Mouse (Mus musculus): ENCODE results near the gene Kctd5. TPM values are rescaled to one million over a fixed set of nuclear protein-coding genes. Genes with fewer than 3 reads are reported as not detected.
"Not testable (repeated sequence)": the region's sequence is repeated elsewhere in the genome, so short reads cannot be mapped to it uniquely, and the experiment has no call there.

Gene Kctd5
- 84.3 and 87.0 TPM in 2 replicates for polyA plus RNA-seq (2014; fragmentation: Nextera tagmentation; extraction: Ambion mirVana)

DNA sequence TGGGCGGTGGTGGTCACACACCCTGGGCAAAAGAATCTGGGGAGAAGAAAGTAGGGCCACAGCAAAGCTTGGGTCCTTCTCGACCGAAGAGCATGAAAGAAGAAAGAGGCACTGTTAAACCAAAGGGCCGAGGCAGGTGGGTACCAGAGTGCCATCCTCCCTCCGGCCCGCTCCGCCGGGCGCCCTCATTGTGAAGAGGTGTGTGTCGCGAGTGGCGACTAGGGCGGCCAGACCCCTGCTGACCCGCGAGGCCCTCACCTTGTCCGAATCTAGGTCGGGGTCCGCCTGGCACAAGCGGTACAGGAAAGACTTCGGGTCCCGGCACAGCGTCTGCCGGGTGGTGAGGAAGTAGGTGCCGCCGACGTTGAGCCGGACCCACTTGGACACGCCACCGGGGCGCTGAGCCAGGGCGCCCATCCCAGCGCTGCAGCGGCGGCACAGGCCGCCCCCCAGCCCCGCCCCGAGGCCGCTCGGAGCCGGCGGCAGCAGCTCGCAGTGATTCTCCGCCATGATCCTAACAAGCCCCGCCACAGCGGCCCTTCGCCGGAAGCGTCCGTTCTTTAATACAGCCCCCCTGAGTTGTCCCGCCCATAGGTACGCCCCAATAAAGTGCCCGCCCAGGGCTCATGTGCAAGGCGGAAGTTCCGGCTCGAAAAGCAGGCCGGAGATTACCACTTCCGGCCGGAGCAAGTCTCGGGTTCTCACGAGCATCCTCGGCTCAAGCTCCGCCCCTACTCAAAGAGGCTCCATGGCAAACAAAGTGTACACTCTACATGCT is at the start of gene Kctd5:
Gene Kctd5, minus strand, starts transcription at position 567 of the 778 bp plus-strand sequence.
- Histone ChIP-seq H3K9me3 (replicated peaks; ENCODE audit: control insufficient read depth, low read length) (no peaks in the 10 kb centered on the region), H3K27me3 (replicated peaks; ENCODE audit: control insufficient read depth, insufficient read depth, low read length) (no peaks in the 10 kb centered on the region), H3K27ac (ENCODE audit: low read depth, low read length) (peak within 1 kb of the TSS; percentile 68), H3K4me1 (ENCODE audit: control insufficient read depth, insufficient read depth, low read length) (peaks cover 8% of the 10 kb centered on the region), H3K36me3 (ENCODE audit: control insufficient read depth, insufficient read depth, low read length) (peaks cover 27% of the 10 kb centered on the region), H3K9ac (ENCODE audit: low read length) (peak within 1 kb of the TSS; percentile 95), H3K4me3 (ENCODE audit: low read depth, low read length) (peak within 1 kb of the TSS; percentile 95), H3K4me2 (ENCODE audit: low read length) (peak within 1 kb of the TSS; percentile 72)
- under 1% methylated on average over 62 of the region's 62 CpGs for WGBS
- DNase-seq (ENCODE audit: low spot score), result peak; percentile 98
- ATAC-seq, result peak; percentile 99

DNA sequence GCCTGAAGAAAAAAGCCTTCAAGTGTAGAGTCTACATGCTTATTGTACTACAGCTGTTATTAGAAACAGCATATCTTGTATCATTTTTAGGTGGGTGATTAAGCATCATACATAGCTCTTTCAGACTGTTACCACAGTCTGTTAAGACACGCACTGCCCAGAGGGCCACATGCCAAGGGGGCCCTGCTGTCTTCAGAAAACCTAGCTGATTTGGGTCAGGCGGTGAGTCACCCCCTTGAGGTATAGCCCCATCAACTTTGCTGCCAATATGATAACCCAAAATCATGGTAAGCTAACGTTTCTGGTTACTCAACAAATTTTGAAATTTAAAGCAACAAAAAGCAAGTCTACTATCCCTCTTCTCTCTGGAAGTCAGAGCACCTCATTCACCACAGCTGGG is 46.2 kb upstream of the Kctd5 start:
- no peaks in the 10 kb centered on the region for H3K36me3 ChIP-seq (ENCODE audit: control insufficient read depth, insufficient read depth, low read length)
- WGBS, result 85% methylated on average over 3 of the region's 3 CpGs
- ATAC-seq, result no peak
- no peaks in the 10 kb centered on the region for H3K4me1 ChIP-seq (ENCODE audit: control insufficient read depth, insufficient read depth, low read length)
- no peaks in the 10 kb centered on the region for H3K9me3 ChIP-seq (replicated peaks; ENCODE audit: control insufficient read depth, low read length)
- H3K4me3 ChIP-seq (ENCODE audit: low read depth, low read length), result no peak overlapping the region
- no peak overlapping the region for H3K9ac ChIP-seq (ENCODE audit: low read length)
- H3K27me3 ChIP-seq (replicated peaks; ENCODE audit: control insufficient read depth, insufficient read depth, low read length), result no peaks in the 10 kb centered on the region
- no peak for DNase-seq (ENCODE audit: low spot score)
- no peak overlapping the region for H3K27ac ChIP-seq (ENCODE audit: low read depth, low read length)
- no peak overlapping the region for H3K4me2 ChIP-seq (ENCODE audit: low read length)

DNA sequence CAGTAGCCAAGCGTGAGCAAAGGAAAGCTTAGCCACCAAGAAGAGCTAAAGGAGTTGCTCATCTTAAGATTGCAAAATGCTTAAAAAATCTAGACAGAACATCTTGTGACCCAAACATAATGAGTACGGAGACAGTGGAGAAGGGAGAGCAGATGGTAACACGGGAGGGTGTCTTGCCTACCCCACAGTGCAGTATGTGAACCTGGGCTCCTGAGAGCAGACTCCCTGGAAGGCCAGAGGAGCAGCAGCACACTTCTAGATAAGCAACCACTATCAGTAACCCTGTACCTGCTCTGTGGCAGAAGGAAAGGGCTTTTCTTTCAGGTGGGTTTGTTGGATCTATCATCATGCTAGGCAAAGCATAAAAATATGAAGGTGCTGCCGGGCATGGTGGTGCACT is 39.7 kb upstream of the Kctd5 start:
- WGBS, result 80% methylated on average over 4 of the region's 4 CpGs
- H3K9me3 ChIP-seq (replicated peaks; ENCODE audit: control insufficient read depth, low read length), result no peaks in the 10 kb centered on the region
- peaks cover 20% of the 10 kb centered on the region; the same call in 1 of the 2 replicates for H3K36me3 ChIP-seq (ENCODE audit: control insufficient read depth, insufficient read depth, low read length)
- 0 out of 2 replicates have a peak, but pooled peaks cover 4% of the 10 kb centered on the region for H3K4me1 ChIP-seq (ENCODE audit: control insufficient read depth, insufficient read depth, low read length)
- ATAC-seq, result no peak
- no peak overlapping the region for H3K27ac ChIP-seq (ENCODE audit: low read depth, low read length)
- no peaks in the 10 kb centered on the region for H3K27me3 ChIP-seq (replicated peaks; ENCODE audit: control insufficient read depth, insufficient read depth, low read length)
- H3K4me2 ChIP-seq (ENCODE audit: low read length), result no peak overlapping the region
- no peak overlapping the region for H3K4me3 ChIP-seq (ENCODE audit: low read depth, low read length)
- H3K9ac ChIP-seq (ENCODE audit: low read length), result no peak overlapping the region
- DNase-seq (ENCODE audit: low spot score), result no peak

DNA sequence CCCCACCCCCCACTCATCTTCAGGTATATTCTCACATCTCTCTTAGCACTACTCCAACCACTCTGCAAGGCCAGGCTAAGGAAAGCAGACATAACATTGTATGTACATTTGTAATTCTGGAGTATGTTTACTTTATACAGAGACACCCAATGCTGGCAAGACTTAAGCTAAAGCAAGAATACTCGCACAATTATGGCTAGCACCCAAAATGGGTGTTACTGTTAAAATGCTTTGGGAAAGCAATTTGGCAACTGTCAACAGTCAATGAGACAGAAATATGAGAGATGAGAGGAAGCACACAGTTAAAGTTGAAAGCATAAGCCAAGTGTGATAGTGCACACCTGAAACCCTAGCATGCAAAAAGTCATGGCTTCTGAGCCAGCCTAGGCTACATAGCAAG is 38.0 kb upstream of the Kctd5 start:
- Histone ChIP-seq H3K4me1 (ENCODE audit: control insufficient read depth, insufficient read depth, low read length) (0 out of 2 replicates have a peak, but pooled peaks cover 4% of the 10 kb centered on the region), H3K9ac (ENCODE audit: low read length) (no peak overlapping the region), H3K9me3 (replicated peaks; ENCODE audit: control insufficient read depth, low read length) (no peaks in the 10 kb centered on the region), H3K4me2 (ENCODE audit: low read length) (no peak overlapping the region), H3K4me3 (ENCODE audit: low read depth, low read length) (no peak overlapping the region), H3K27ac (ENCODE audit: low read depth, low read length) (no peak overlapping the region), H3K36me3 (ENCODE audit: control insufficient read depth, insufficient read depth, low read length) (peaks cover 26% of the 10 kb centered on the region), H3K27me3 (replicated peaks; ENCODE audit: control insufficient read depth, insufficient read depth, low read length) (no peaks in the 10 kb centered on the region)
- WGBS, result 85% methylated on average over 1 of the region's 1 CpGs
- ATAC-seq (no peak), DNase-seq (ENCODE audit: low spot score) (peak; percentile 56)

DNA sequence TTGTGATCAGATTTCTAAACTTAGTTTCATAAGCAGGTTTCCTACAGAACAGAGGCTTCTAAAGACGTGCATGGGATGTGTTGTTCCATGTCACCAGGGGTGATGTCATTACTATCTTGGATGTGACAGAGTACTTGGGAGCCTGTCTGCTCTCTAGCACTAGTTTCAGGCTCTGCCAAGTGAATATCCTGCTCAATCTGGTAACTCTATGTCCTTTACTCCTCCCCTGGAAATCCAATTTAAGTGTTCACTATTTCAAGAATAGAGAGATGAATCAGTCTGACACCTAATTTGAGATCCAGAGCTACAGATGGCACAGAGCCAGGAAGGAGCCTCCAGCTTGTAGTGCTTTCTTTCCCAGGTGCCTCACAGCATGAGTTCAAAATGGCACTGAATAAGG is 35.6 kb upstream of the Kctd5 start:
- H3K27me3 ChIP-seq (replicated peaks; ENCODE audit: control insufficient read depth, insufficient read depth, low read length), result no peaks in the 10 kb centered on the region
- DNase-seq (ENCODE audit: low spot score), result peak; percentile 28
- no peak for ATAC-seq

DNA sequence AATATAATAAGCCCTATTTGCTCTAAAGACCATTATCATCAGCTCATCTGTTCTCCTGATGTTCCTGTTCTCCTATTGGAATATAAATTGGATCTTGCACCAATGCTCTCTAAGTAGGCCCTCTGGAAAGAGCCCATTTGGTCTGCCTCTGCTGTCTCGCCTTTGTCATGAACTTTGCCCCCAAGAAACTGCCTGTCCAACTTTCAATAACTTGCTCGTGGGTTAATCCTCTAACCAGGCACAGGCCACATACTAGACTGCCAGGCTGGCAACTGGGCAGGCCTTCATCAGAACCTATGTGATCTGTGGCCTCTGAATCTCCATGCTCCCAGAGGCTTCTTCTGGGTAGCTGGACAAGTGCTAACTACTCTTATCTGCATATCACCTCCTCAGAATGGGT is 31.8 kb upstream of the Kctd5 start:
- 86% methylated on average over 2 of the region's 2 CpGs for WGBS
- Histone ChIP-seq H3K4me3 (ENCODE audit: low read depth, low read length) (no peak overlapping the region), H3K9me3 (replicated peaks; ENCODE audit: control insufficient read depth, low read length) (no peaks in the 10 kb centered on the region), H3K4me2 (ENCODE audit: low read length) (no peak overlapping the region), H3K9ac (ENCODE audit: low read length) (no peak overlapping the region), H3K4me1 (ENCODE audit: control insufficient read depth, insufficient read depth, low read length) (no peaks in the 10 kb centered on the region), H3K27me3 (replicated peaks; ENCODE audit: control insufficient read depth, insufficient read depth, low read length) (no peaks in the 10 kb centered on the region), H3K36me3 (ENCODE audit: control insufficient read depth, insufficient read depth, low read length) (peaks cover 47% of the 10 kb centered on the region), H3K27ac (ENCODE audit: low read depth, low read length) (no peak overlapping the region)
- ATAC-seq (no peak), DNase-seq (ENCODE audit: low spot score) (no peak)

More for the DNA sequence above, 35.6 kb upstream of the Kctd5 start:
- H3K36me3 ChIP-seq (ENCODE audit: control insufficient read depth, insufficient read depth, low read length), result peaks cover 41% of the 10 kb centered on the region
- H3K9ac ChIP-seq (ENCODE audit: low read length), result no peak overlapping the region
- no peaks in the 10 kb centered on the region for H3K9me3 ChIP-seq (replicated peaks; ENCODE audit: control insufficient read depth, low read length)
- H3K27ac ChIP-seq (ENCODE audit: low read depth, low read length), result no peak overlapping the region
- WGBS, result 53% methylated on average over 1 of the region's 1 CpGs
- H3K4me1 ChIP-seq (ENCODE audit: control insufficient read depth, insufficient read depth, low read length), result 0 out of 2 replicates have a peak, but pooled peaks cover 4% of the 10 kb centered on the region
- H3K4me3 ChIP-seq (ENCODE audit: low read depth, low read length), result no peak overlapping the region
- H3K4me2 ChIP-seq (ENCODE audit: low read length), result no peak overlapping the region

DNA sequence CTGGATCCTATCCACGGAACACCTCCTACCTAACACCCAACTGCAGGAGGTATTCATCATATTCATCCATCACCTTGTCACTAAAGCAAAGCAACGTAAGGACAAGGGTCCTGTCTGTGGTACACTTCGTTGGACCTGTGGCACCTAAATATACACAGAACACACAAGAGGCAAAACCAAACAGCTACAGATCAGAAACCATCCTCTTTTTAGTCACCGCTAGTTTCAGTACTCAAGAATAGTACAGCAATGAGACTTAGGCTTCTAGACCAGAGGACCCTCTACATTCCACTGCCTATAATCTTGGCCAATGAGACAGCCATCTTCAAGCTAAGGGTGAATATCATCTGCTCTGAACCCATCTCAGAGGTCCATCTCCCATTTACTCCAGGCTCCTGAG is 25.1 kb upstream of the Kctd5 start:
- H3K27ac ChIP-seq (ENCODE audit: low read depth, low read length), result no peak overlapping the region
- H3K4me3 ChIP-seq (ENCODE audit: low read depth, low read length), result no peak overlapping the region
- H3K9me3 ChIP-seq (replicated peaks; ENCODE audit: control insufficient read depth, low read length), result no peaks in the 10 kb centered on the region
- no peak for ATAC-seq
- no peaks in the 10 kb centered on the region for H3K4me1 ChIP-seq (ENCODE audit: control insufficient read depth, insufficient read depth, low read length)
- H3K9ac ChIP-seq (ENCODE audit: low read length), result no peak overlapping the region
- peaks cover 50% of the 10 kb centered on the region for H3K36me3 ChIP-seq (ENCODE audit: control insufficient read depth, insufficient read depth, low read length)
- no peak for DNase-seq (ENCODE audit: low spot score)
- H3K27me3 ChIP-seq (replicated peaks; ENCODE audit: control insufficient read depth, insufficient read depth, low read length), result no peaks in the 10 kb centered on the region
- no peak overlapping the region for H3K4me2 ChIP-seq (ENCODE audit: low read length)
- 98% methylated on average over 4 of the region's 4 CpGs for WGBS

DNA sequence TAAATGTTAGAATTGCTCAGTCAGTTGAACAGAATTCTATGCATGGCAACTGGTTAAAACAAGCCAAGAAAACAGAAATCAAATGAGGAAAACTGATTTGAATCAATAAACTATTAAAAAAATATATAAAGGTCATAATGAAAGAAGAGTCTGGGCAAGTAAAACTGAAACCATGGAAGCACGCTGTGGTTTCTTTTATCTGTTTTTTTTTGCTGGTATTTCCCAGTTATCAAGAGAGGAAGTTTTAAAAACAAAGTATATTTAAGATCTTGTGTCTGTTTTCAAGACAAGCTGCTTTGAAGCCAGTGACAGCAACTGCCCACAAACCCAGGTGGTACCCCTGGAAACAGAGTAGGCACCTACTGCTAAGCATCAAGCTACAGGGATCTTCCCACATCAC is 17.3 kb upstream of the Kctd5 start:
- Histone ChIP-seq H3K27me3 (replicated peaks; ENCODE audit: control insufficient read depth, insufficient read depth, low read length) (no peaks in the 10 kb centered on the region), H3K9me3 (replicated peaks; ENCODE audit: control insufficient read depth, low read length) (no peaks in the 10 kb centered on the region), H3K4me2 (ENCODE audit: low read length) (no peak overlapping the region), H3K27ac (ENCODE audit: low read depth, low read length) (no peak overlapping the region), H3K36me3 (ENCODE audit: control insufficient read depth, insufficient read depth, low read length) (peaks cover 70% of the 10 kb centered on the region), H3K4me1 (ENCODE audit: control insufficient read depth, insufficient read depth, low read length) (no peaks in the 10 kb centered on the region), H3K9ac (ENCODE audit: low read length) (no peak overlapping the region), H3K4me3 (ENCODE audit: low read depth, low read length) (no peak overlapping the region)
- DNase-seq (ENCODE audit: low spot score), result no peak
- 100% methylated on average over 1 of the region's 1 CpGs for WGBS
- ATAC-seq, result no peak

DNA sequence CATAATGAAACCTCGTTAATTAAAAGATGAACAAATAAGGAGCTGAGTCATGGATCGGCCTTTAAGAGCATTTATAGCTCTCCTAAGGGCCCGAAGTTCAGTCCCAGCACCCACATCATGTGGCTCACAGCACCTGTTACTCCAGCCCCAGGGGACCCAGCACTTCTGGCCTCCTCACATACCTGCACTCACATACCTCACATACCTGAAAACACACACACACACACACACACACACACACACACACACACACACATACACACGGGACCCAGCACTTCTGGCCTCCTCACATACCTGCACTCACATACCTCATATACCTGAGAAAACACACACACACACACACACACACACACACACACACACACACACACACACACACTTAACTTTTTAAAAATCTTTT is 13.1 kb upstream of the Kctd5 start:
- ATAC-seq; H3K4me2 ChIP-seq (ENCODE audit: low read length); H3K27ac ChIP-seq (ENCODE audit: low read depth, low read length); H3K4me3 ChIP-seq (ENCODE audit: low read depth, low read length); H3K9ac ChIP-seq (ENCODE audit: low read length); DNase-seq (ENCODE audit: low spot score); H3K9me3 ChIP-seq (replicated peaks; ENCODE audit: control insufficient read depth, low read length); H3K27me3 ChIP-seq (replicated peaks; ENCODE audit: control insufficient read depth, insufficient read depth, low read length); H3K4me1 ChIP-seq (ENCODE audit: control insufficient read depth, insufficient read depth, low read length): not testable (repeated sequence)
- WGBS, result 91% methylated on average over 4 of the region's 4 CpGs
- peaks cover 44% of the 10 kb centered on the region for H3K36me3 ChIP-seq (ENCODE audit: control insufficient read depth, insufficient read depth, low read length)
